In the genomic region with DNA sequence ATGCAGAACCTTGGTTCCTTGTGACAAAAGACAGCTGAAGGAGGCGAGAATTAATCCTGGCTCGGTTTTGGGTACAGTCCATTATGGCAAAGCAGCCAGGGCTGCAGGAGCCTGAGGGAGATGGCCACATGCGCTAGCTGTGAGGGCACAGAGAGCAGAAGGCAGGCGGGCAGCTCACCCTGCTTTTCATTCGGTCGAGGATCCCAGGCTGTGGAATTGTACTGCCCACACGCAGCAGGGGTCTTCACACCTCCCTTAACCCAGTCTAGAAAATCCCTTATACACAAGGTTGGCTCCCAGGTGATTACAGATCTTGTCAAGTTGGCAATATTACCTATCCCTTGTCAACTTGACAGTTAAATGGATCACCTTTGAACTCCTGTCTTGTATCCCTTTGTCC, we compare ENCODE assay signal across 8 mouse cellular contexts.
"Had no signal": no experiment of that assay in that cellular context is flagged by ENCODE, and none has a peak within 500 bp of the region (broad histone marks: within the 10 kb centered on the region; RNA-seq: fewer than 3 reads in every experiment).

No protein-coding gene starts in this region.

- DNase-seq: kidney, postnatal 14 days; liver; lung, adult 2 months; lung, postnatal 36 days; right cerebral cortex, adult 18-20 months; thymus, postnatal 4 days had no signal

- ATAC-seq: lung, postnatal 0 days; midbrain, embryonic 13.5 days had no signal
